Mouse (Mus musculus) brown adipose tissue, adult 24 weeks (tissue): ENCODE results near the gene Sox13. TPM values are rescaled to one million over a fixed set of nuclear protein-coding genes. Genes with fewer than 3 reads are reported as not detected.
A peak's percentile ranks its signal among the peaks of the same experiment; 100 is the strongest.

Experiments
- H3K27ac ChIP-seq: fragments of 200-500 bp; replicated peaks from 2 replicates; pipeline ENCODE4 v1.5.1; 2012; ENCODE audit warnings: low read depth, mild to moderate bottlenecking, low read length
- H3K4me1 ChIP-seq: fragments of 200-500 bp; 2 replicates; pipeline ENCODE4 v1.6.1; 2012; ENCODE audit warnings: low read length, mixed read lengths; ENCODE audit not compliant: control insufficient read depth, insufficient read depth, insufficient read length
- H3K4me3 ChIP-seq: fragments of 200-500 bp; 2 replicates; pipeline ENCODE4 v1.5.1; 2012; ENCODE audit warnings: low read depth, mild to moderate bottlenecking, low read length, moderate library complexity; ENCODE audit not compliant: insufficient read depth
- polyA plus RNA-seq: library from polyadenylated mRNA; stranded (reverse); fragments of >200 nt; gene quantifications from 2 replicates; pipeline ENCODE4 v1.2.4, GENCODE M21; 2012; ENCODE audit not compliant: missing spikeins, insufficient read depth, insufficient read length

Gene Sox13
- polyA plus RNA-seq, 1 experiment: 5.5 TPM

- Histone ChIP-seq H3K4me1 (no peaks in the 10 kb centered on the region), H3K27ac (no peak overlapping the region), H3K4me3 (no peak overlapping the region)
Observed at GRCm38 (mm10) chr1:133375696-133376346, 48.4 kb downstream of the Sox13 start.

- Histone ChIP-seq H3K27ac (no peak overlapping the region), H3K4me1 (no peaks in the 10 kb centered on the region)
Observed at GRCm38 (mm10) chr1:133372113-133372512, 52.1 kb downstream of the Sox13 start.

GRCm38 (mm10) chr1:133371431-133371830 lies 52.7 kb downstream of the Sox13 start:
- no peaks in the 10 kb centered on the region for H3K4me1 ChIP-seq
- no peak overlapping the region for H3K27ac ChIP-seq

More at GRCm38 (mm10) chr1:133372113-133372512, 52.1 kb downstream of the Sox13 start:
- no peak overlapping the region for H3K4me3 ChIP-seq

GRCm38 (mm10) chr1:133370352-133370751 lies 53.8 kb downstream of the Sox13 start:
- Histone ChIP-seq H3K4me3 (no peak overlapping the region), H3K4me1 (no peaks in the 10 kb centered on the region), H3K27ac (no peak overlapping the region)

More at GRCm38 (mm10) chr1:133371431-133371830, 52.7 kb downstream of the Sox13 start:
- no peak overlapping the region for H3K4me3 ChIP-seq

- Histone ChIP-seq H3K4me1 (no peaks in the 10 kb centered on the region), H3K4me3 (no peak overlapping the region), H3K27ac (no peak overlapping the region)
Observed at GRCm38 (mm10) chr1:133368644-133369043, 55.5 kb downstream of the Sox13 start.

GRCm38 (mm10) chr1:133367606-133368488 lies 56.3 kb downstream of the Sox13 start:
- H3K27ac ChIP-seq: no peak overlapping the region
- H3K4me3 ChIP-seq: no peak overlapping the region
- no peaks in the 10 kb centered on the region for H3K4me1 ChIP-seq

- Histone ChIP-seq H3K4me3 (no peak overlapping the region), H3K27ac (no peak overlapping the region), H3K4me1 (no peaks in the 10 kb centered on the region)
Observed at GRCm38 (mm10) chr1:133366951-133367605, 57.1 kb downstream of the Sox13 start.

- H3K4me3 ChIP-seq: no peak overlapping the region
Observed at GRCm38 (mm10) chr1:133364890-133365289, 59.3 kb downstream of the Sox13 start.

GRCm38 (mm10) chr1:133364022-133364630 lies 60.1 kb downstream of the Sox13 start:
- H3K27ac ChIP-seq: no peak overlapping the region

More at GRCm38 (mm10) chr1:133364890-133365289, 59.3 kb downstream of the Sox13 start:
- H3K4me1 ChIP-seq: no peaks in the 10 kb centered on the region
- H3K27ac ChIP-seq: no peak overlapping the region

GRCm38 (mm10) chr1:133363276-133364021 lies 60.7 kb downstream of the Sox13 start, which contains the start of gene Etnk2:
Gene Etnk2, plus strand, starts transcription at chr1:133363572.
- H3K4me1 ChIP-seq: no peaks in the 10 kb centered on the region
- peak within 1 kb of the TSS; percentile 57 for H3K4me3 ChIP-seq
- H3K27ac ChIP-seq: no peak within 1 kb of the TSS

More at GRCm38 (mm10) chr1:133364022-133364630, 60.1 kb downstream of the Sox13 start:
- peak overlapping the region; percentile 57 for H3K4me3 ChIP-seq
- no peaks in the 10 kb centered on the region for H3K4me1 ChIP-seq

- no peaks in the 10 kb centered on the region for H3K4me1 ChIP-seq
- no peak overlapping the region for H3K27ac ChIP-seq
- no peak overlapping the region for H3K4me3 ChIP-seq
Observed at GRCm38 (mm10) chr1:133362103-133362502, 62.1 kb downstream of the Sox13 start.

GRCm38 (mm10) chr1:133361006-133361405 lies 63.2 kb downstream of the Sox13 start:
- no peak overlapping the region for H3K4me3 ChIP-seq
- H3K4me1 ChIP-seq: no peaks in the 10 kb centered on the region
- H3K27ac ChIP-seq: no peak overlapping the region

- no peaks in the 10 kb centered on the region for H3K4me1 ChIP-seq
- no peak overlapping the region for H3K4me3 ChIP-seq
- H3K27ac ChIP-seq: no peak overlapping the region
Observed at GRCm38 (mm10) chr1:133356330-133356729, 67.8 kb downstream of the Sox13 start.

GRCm38 (mm10) chr1:133355912-133356311 lies 68.3 kb downstream of the Sox13 start:
- Histone ChIP-seq H3K4me3 (no peak overlapping the region), H3K4me1 (no peaks in the 10 kb centered on the region), H3K27ac (no peak overlapping the region)
